Mouse (Mus musculus) kidney, adult 2 months (tissue): ENCODE data around the gene Ly9.

Experiments
- CTCF ChIP-seq: fragments of 200-500 bp; conservative IDR thresholded peaks from 2 replicates; pipeline ENCODE4 v1.5.1; 2011; ENCODE audit warnings: low read depth, mild to moderate bottlenecking, control low read depth, low read length, moderate library complexity, mixed read lengths; ENCODE audit not compliant: insufficient read depth, insufficient read length
- POLR2A ChIP-seq: fragments of 200-500 bp; IDR thresholded peaks from one replicate; pipeline ENCODE4 v1.6.1; 2011; ENCODE audit warnings: low read depth, low read length, control low read depth

DNA sequence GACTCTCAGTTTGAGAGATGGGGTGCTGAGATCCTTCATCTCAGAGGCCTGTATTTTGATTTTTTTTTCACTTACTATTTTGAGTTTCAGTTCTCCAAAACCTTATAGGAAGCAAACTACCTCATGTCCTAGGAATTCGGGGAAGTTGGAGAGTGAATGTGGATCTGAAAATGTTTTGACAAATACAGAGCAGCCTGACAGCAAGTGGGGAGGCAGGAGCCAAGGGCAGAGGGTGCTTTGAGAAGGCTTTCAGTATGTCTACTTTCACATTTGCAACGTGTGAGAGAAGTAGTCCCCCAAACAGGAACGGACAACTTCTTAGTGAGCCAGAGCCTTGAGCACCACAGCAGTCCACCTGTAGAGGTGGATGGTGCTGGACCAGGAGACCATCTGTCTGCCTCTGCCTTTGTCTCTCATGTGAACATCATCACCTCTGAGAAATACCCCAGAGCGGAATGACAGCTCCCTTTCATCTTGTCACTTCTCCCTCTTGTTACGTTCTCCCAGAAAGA, 39.3 kb upstream of the Ly9 start:
- TF ChIP-seq POLR2A: no peak
- no peak for TF ChIP-seq CTCF
